Mouse (Mus musculus): ENCODE results near the gene Osbpl7.

- TF ChIP-seq CTCF (IDR thresholded peaks at IDR 0.05 in 2 of 3, conservative IDR thresholded peaks at IDR 0.05 in 1 of 3; ENCODE audit: control insufficient read depth in 1 of 3, insufficient read depth in 1 of 3, low read depth in 2 of 3, low read length in 3 of 3, poor library complexity in 1 of 3, severe bottlenecking in 1 of 3) (no peak), ZC3H11A (IDR thresholded peaks at IDR 0.05; ENCODE audit: low read depth, low read length) (no peak), EP300 (IDR thresholded peaks at IDR 0.05; ENCODE audit: low read depth in 1 of 2, low read length in 2 of 2) (no peak), SMC3 (IDR thresholded peaks at IDR 0.05; ENCODE audit: low read depth, low read length) (no peak), ETS1 (IDR thresholded peaks at IDR 0.05; ENCODE audit: low read depth, low read length) (no peak), GABPA (IDR thresholded peaks at IDR 0.05; ENCODE audit: low read depth, low read length) (no peak)
Observed at GRCm38 (mm10) chr11:97080291-97080690, 29.9 kb downstream of the Osbpl7 start.

All from MEL (cell line).